Mouse (Mus musculus) testis, postnatal 10 days (tissue): Measurements from ENCODE around the gene Cdc42bpg.
"Not testable (repeated sequence)": the region's sequence is repeated elsewhere in the genome, so short reads cannot be mapped to it uniquely, and the experiment has no call there.

Experiments
- DNase-seq: peaks from one replicate; pipeline ENCODE4 v3.0.0; 2021; ENCODE audit warnings: low spot score

Gene Cdc42bpg

DNA sequence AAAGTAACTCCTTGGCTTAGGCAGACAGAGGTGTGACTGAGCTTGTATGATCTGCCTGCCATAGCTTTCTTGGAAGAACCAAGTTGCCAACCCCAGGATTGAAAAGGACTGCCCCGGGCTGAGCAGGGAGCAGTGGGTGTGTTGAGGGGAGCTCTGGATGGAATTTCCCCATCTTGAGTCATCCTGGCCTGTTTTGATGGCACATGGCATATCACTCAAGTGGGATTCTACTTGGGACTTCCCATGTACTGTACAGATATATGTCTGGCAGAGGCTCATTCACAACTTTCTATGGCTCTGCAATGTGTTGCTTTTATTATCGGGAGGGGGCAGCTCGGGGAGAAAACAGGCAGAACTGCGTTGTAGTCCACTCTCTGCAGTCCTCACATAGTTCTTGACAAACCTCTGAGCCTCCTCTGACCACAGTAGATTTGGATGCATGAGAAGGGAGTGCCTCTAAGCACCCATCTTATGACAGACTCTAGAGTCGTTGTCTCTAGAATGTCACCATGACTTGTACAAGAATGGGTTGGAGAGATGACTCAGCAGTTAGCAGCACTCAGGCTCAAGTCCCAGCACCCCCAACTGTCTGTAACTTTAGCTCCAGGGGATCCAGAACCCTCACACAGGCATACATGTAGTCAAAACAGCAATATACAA is 9.6 kb upstream of the Cdc42bpg start:
- no peak for DNase-seq

DNA sequence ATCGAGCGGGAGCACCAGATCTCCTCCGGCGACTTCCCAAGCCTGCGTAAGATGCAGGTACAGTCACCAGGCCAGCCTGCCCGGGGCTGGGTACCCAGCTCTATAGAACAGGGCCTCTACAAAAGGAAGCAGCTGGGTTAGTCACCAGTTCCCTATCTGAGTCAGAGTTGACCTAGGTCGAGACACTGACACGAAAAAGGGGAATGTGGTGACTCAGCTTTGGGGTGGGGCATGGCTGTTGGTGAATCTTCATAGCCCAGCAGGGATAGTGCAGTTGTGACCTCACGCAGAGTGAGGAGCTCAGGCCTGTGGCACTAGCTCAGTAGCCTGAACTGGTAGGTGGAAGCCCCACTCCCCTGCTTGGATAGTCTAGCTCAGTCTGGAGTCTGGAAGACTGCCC is 8.6 kb upstream of the Cdc42bpg start:
- DNase-seq, result no peak

DNA sequence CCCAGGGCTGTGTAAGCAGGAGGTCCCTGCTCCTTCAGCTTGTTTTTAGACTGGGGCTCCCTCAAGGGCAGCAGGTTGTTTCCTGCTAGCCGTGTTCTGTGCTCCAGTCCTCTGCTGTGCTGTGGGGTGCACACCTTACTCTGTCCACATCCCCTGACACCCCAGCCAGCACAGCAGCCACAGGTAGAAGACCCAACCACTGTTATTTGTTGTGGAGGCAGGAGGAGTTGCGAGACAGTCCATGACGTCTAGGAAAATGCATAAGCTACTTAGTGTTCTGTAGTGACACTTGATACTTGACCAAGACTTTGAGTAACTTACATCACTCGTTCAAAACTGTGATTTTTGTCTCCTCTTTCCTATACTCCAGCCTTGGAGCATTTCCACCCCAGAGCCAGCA is 7.3 kb upstream of the Cdc42bpg start:
- no peak for DNase-seq

- DNase-seq, result no peak
Measured at GRCm38 (mm10) chr19:6299450-6300267, 6.6 kb upstream of the Cdc42bpg start.

DNA sequence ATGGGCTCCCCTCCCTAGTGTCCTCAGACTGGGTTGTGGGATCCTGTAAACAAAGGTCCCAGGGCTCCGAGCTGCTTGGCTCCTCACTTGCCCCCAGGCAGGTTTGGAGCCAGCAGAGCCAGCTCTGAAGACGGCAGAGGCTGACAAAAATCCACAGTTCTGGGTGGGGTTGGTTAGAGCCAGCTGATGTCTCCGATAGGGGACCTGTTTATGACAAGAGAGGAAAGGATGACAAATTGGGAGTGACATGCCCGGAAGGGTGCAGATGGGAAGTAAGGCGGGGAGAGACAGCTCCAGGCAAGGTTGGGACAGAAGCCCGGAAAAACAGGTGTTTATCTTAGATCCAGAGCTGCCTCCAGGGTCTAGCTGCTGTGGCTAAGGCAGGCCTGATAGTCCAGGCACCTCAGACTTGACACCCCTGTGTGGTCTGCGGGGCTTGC is 5.8 kb upstream of the Cdc42bpg start:
- no peak for DNase-seq

GRCm38 (mm10) chr19:6302114-6302513 is 4.1 kb upstream of the Cdc42bpg start:
- DNase-seq, result no peak

- no peak for DNase-seq
Measured at GRCm38 (mm10) chr19:6302522-6302921, 3.7 kb upstream of the Cdc42bpg start.

- no peak for DNase-seq
Measured at GRCm38 (mm10) chr19:6303831-6304230, 2.4 kb upstream of the Cdc42bpg start.

GRCm38 (mm10) chr19:6304787-6305516 is 1.3 kb upstream of the Cdc42bpg start:
- peak; percentile 96 for DNase-seq

- no peak for DNase-seq
Measured at GRCm38 (mm10) chr19:6305517-6306115, 640 bp upstream of the Cdc42bpg start.

- DNase-seq, result peak; percentile 93
Measured at GRCm38 (mm10) chr19:6306586-6306985, 330 bp downstream of the Cdc42bpg start.

DNA sequence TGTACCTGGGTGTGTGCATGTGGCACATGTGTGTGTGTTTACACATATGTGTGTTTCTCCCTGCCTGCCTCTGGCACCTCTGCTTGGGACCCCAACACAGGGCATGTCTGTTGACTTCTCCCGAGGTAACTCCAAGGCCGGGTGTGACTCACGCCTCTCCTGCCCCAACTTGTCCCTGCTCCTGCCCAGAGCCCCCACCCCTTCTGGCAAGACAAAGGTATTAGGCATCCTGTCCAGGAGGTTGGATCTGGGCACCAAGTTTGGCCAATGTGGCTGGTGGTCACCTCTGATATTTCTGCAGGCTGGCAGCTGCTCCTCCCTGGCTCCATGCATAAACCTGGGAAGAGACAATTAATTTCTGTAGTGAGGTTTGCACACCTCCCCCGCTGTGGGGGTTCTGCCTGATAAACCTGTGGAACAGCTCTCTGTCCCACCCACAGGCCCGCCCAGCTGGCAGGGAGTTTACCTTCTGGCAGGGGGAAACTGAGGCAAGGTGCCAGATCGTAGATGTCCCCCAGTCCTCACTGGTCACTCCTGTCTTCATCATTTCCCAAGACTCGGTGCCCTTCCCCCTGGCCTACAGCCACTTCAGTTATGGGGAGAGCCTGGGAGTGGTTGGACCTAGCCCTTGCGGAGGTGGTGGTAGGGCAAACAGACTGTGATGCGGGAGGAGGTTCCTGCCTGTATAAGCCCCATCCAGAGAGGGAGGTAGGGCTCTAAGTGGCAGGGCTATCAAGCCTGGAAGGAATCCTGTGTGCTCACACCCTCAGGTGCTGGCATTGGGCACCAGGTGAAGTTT is 1.7 kb downstream of the Cdc42bpg start:
- no peak for DNase-seq

- no peak for DNase-seq
Measured at GRCm38 (mm10) chr19:6310181-6310580, 3.9 kb downstream of the Cdc42bpg start.

- DNase-seq, result not testable (repeated sequence)
Measured at GRCm38 (mm10) chr19:6311783-6312182, 5.5 kb downstream of the Cdc42bpg start.

DNA sequence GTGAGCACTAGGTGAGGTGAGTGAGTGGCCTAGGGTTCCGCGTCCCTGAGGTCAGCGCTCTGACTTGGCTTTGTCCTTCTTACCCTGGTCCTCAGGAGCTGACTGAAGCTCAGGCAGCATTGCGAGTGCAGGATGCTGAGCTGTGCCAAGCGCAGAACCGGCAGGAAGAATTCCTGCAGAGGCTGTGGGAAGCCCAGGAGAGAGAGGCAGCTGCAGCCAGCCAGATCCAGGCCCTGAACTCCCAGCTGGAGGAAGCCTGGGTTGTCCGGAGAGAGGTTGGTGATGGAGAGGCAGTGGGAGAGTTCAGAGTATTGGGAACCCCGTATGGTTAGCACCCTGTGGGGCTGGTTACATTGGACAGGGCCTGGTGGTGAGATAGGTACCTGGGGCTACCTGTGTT is 7.5 kb downstream of the Cdc42bpg start:
- no peak for DNase-seq

DNA sequence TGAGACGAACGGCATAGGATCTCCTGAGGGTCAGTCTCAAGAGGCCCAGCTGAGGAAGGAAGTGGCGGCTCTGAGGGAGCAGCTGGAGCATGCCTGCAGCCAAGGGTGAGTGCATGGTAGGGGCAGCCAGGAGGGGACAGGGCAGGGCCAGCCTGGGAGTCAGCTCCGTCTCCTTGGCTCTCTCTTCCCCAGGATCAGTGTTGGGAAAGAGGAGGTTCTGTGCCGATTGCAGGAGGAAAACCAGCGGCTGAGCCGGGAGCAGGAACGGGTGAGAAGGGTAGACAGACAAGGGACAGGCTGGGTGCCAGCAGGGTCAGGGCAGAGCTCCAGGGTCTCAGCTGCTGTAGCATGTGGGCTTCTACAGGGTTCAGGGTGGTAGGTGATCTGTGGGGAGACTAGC is 8.3 kb downstream of the Cdc42bpg start:
- no peak for DNase-seq

DNA sequence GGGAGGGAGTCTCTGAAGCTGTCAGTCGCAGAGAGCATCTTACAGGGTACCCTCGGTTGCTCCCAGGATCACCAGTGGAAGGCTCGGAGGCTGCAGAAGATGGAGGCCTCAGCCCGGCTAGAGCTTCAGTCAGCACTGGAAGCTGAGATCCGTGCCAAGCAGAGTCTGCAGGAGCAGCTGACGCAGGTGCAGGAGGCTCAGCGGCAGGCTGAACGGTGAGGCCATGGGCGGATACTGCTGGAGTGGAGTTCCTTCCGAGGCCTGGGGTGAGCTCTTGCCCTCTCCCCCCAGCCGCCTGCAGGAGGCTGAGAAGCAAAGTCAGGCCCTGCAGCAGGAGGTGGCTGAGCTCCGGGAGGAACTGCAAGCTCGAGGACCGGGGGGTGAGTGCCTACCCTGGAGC is 9.3 kb downstream of the Cdc42bpg start:
- DNase-seq, result no peak

- DNase-seq, result no peak
Measured at GRCm38 (mm10) chr19:6318145-6318544, 11.9 kb downstream of the Cdc42bpg start.

DNA sequence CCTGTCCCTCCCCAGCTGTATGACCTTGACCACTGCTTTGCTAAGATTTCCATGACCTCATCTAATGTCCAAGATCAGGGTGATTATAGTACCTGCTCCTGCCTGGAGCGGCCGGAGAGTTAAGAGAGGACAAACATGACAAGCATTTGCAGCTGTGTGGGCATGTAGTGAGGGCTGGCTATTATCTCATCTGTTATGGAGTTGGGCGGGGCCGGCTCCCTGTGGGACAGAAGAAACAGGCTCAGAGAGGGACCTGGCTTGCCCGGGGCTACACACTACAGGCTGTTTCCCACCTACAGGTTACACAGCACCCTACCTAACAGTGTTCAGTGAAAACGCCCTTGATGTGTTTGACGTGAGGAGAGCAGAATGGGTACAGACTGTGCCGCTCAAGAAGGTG is 15.1 kb downstream of the Cdc42bpg start:
- DNase-seq, result no peak

- DNase-seq, result no peak
Measured at GRCm38 (mm10) chr19:6321786-6322621, 15.7 kb downstream of the Cdc42bpg start.

DNA sequence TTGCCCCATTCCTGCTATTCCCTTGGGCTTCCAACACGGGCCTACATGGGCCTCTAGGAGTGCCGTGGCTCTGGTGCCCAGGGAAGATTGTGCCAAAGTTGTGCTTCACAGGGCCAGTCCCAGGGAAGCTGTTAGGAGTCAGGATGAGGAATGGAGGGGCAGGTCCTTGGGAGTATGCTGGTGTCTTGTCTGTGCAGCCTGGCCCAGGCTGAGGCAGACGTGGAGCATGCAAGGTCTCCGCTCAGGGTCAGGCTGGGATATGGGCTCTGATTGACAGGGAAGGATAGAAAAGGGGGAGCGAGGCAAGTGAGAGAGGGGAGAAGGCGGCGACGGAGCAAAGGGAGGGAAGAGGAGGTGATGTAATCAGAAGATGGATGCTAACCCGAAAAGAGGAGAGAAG is 18.5 kb downstream of the Cdc42bpg start:
- DNase-seq, result no peak
